Mouse (Mus musculus): ENCODE results near the gene Cldn7.
"Not testable (repeated sequence)": the region's sequence is repeated elsewhere in the genome, so short reads cannot be mapped to it uniquely, and the experiment has no call there.

Gene Cldn7

GRCm38 (mm10) chr11:69964650-69965270 lies at the start of gene Cldn7:
TSS of gene Cldn7 (plus strand) at chr11:69964779.
- in situ Hi-C loops (cut with MboI; ENCODE audit: low sequenced_read_pairs) = no loop called here

DNA sequence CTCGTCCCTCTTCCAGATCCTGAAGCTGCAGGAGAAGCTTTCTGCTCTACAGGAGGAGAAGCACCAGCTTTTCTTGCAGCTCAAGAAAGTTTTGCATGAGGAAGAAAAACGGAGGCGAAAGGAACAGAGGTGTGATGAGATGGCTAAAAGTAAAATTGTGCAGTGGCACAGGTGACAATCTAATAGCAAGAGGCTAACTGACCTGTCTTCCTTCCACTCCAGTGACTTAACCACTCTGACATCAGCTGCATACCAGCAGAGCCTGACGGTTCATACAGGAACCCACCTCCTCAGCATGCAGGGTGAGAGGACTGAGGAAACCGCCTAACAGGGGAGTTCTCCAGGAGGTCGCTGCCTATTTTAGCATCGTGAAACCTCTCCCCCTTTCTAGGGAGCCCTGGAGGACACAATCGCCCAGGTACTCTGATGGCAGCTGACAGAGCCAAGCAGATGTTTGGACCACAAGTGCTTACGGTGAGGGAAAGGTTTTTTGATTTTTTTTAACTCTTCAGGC lies 49.6 kb upstream of the Cldn7 start:
- in situ Hi-C loops (cut with MboI; ENCODE audit: low sequenced_read_pairs) = no loop called here

GRCm38 (mm10) chr11:69915667-69916627 lies 48.6 kb upstream of the Cldn7 start:
- in situ Hi-C loops (cut with MboI; ENCODE audit: low sequenced_read_pairs) = no loop called here

GRCm38 (mm10) chr11:69916652-69917378 lies 47.8 kb upstream of the Cldn7 start:
- in situ Hi-C loops (cut with MboI; ENCODE audit: low sequenced_read_pairs) = not testable (repeated sequence)

- in situ Hi-C loops (cut with MboI; ENCODE audit: low sequenced_read_pairs) = no loop called here
Observed at GRCm38 (mm10) chr11:69917379-69917948, 47.1 kb upstream of the Cldn7 start.

- in situ Hi-C loops (cut with MboI; ENCODE audit: low sequenced_read_pairs) = no loop called here
Observed at GRCm38 (mm10) chr11:69918118-69918517, 46.5 kb upstream of the Cldn7 start.

GRCm38 (mm10) chr11:69919053-69919452 lies 45.5 kb upstream of the Cldn7 start:
- in situ Hi-C loops (cut with MboI; ENCODE audit: low sequenced_read_pairs) = no loop called here

DNA sequence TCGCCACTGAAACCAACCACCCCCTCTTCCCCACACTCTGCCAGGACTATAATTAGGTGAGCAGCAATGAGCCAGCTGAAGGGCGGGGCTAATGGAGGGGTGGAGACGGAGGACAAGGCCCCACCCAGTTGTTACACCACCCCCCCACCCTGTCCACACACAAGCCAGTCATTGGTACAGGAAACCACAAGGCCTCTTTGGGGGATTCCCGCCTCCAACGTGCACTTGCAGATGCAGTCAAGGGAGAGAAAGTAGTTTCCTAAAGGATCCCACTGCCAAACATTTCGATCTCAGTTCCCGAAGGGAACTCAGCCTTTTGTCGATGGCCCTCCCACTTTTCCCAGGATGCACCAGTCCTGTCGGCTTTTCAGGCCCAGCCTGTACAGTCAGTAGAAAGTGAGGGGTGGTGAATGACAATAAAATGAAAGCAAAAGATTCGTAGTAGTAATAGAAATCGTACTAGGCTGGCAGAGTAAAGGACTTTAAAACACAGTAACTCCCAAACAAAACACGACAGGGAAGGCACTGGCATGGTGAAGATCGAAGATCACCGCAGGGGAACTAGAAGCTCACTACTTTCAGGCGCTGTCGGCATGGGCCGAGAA lies 44.8 kb upstream of the Cldn7 start:
- in situ Hi-C loops (cut with MboI; ENCODE audit: low sequenced_read_pairs) = no loop called here

DNA sequence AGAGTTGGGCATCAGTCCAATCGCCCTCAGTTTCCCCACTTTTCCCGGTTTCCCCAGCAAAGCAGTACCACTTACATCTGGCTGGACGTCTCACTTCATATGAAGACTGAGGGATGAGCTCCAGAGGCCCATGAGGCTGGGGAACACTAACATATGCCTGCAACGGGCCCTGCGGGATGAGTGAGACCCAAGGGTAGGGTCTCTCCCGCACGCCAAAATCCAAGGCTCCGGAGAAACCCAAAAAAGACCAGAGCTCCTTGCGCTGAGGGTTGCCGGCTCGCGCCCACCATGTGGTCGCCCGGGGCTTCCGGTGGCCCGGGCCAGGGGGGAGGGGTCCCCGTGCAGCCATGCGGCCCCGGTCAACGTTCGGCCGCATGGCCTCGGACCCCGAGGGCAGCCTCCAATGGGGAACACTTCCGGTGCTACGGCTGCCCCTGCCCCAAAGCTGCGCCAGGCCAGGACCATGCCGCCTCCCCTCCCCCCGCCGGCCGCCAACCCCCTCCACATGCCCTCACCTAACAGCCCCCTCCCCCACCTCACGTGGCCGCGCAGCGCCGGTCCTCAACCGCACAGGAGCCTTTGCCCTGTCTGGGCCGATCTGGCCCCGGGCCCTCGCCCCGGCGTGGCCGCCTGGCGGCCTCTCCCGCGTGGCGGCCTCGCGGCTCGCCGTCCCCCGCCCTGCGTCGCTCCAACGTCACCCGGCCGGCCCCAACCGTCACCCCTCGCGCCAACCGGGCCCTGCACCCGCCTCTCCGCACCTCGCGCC lies 44.1 kb upstream of the Cldn7 start:
- in situ Hi-C loops (cut with MboI; ENCODE audit: low sequenced_read_pairs) = no loop called here

GRCm38 (mm10) chr11:69921114-69922011 lies 43.2 kb upstream of the Cldn7 start, which contains the start of gene Eif5a:
TSS of gene Eif5a (minus strand) at chr11:69921958.
- in situ Hi-C loops (cut with MboI; ENCODE audit: low sequenced_read_pairs) = no loop called here

DNA sequence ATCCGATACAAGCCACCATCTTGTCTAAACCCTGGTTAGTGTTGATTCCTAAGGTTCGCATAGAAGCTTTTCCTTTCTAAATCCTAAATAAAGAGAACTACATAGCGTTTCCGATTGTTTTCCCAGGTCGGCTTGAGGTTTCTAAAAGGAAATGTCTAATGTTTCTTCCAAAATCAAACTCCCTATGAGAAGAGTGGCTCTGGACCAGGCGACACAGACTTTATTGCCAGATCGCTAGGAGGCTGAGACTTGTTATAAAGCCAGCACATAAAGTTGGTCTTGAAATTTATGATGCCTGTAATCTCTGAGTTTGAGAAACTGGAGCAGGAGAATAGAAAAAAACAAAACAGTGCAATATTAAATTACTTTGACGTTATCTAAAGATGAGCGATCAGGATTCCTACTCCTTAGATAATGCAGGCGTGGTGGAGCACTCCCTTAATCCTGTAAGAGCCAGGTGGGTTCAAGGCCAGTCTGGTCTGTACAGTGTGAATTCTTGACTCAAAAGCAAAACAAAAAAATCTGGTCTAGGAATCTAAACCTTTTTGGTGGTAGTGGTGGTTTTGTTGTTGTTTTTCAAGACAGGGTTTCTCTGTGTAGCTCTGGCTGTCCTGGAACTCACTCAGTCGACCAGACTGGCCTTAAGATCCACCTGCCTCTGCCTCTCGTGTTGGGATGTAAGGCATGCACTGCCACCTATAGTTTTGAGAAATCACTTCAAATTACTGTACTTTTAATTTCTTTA lies 42.4 kb upstream of the Cldn7 start:
- in situ Hi-C loops (cut with MboI; ENCODE audit: low sequenced_read_pairs) = no loop called here

DNA sequence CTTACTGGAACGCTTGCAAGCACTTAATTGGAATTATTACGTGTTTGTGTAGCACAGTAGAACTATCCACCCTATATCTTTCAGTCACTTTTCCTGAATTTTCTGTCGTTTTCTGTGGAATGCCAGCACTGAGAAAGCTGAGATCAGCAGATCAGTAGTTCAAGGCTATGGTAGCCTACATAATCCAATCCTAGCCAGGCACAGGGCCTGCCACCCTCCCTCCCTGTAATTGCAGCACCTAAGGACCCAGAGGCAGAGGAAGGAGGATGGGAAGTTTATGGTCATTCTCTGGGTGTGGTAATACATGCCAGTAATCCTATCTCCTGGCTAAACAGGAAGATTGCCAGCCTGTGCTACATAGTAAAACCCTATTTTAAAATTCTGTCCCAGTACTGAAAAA lies 41.8 kb upstream of the Cldn7 start:
- in situ Hi-C loops (cut with MboI; ENCODE audit: low sequenced_read_pairs) = no loop called here

DNA sequence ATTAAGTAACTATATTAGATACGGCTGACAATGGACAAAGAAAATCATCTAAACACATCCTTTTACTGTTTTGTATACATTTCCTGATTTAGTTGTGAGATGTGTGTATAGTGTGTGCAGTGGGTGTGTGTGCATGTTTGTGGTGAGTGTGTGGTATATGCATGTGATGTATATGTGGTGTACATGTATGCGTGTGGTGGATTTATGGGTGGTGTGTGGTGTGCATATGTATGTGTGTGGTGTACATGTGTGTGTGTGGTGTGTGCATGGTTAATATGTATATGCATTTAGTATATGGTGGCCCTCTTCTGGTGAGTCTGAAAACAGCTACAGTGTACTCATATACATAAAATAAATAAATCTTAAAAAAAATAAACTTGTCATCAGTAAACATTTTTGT lies 37.1 kb upstream of the Cldn7 start:
- in situ Hi-C loops (cut with MboI; ENCODE audit: low sequenced_read_pairs) = no loop called here

- in situ Hi-C loops (cut with MboI; ENCODE audit: low sequenced_read_pairs) = no loop called here
Observed at GRCm38 (mm10) chr11:69929712-69930111, 34.9 kb upstream of the Cldn7 start.

DNA sequence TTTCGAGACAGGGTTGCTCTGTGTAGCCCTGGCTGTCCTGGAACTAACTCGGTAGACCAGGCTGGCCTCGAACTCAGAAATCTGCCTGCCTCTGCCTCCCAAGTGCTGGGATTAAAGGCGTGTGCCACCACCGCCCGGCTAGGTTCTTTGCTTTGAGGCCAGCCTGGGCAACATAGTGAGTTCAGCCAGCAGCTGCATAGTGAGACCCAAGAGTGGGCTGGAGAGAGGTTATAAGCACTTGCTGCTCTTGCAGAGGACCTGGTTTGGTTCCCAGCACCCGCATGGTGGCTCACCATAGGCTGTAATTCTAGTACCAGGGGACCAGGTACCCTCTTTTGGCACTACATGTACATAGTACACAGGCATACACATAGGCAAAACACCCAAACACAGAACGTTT lies 34.4 kb upstream of the Cldn7 start:
- in situ Hi-C loops (cut with MboI; ENCODE audit: low sequenced_read_pairs) = not testable (repeated sequence)

- in situ Hi-C loops (cut with MboI; ENCODE audit: low sequenced_read_pairs) = no loop called here
Observed at GRCm38 (mm10) chr11:69930967-69931537, 33.5 kb upstream of the Cldn7 start.

- in situ Hi-C loops (cut with MboI; ENCODE audit: low sequenced_read_pairs) = no loop called here
Observed at GRCm38 (mm10) chr11:69931769-69932168, 32.8 kb upstream of the Cldn7 start.

GRCm38 (mm10) chr11:69932254-69932653 lies 32.3 kb upstream of the Cldn7 start:
- in situ Hi-C loops (cut with MboI; ENCODE audit: low sequenced_read_pairs) = no loop called here

Measured in CH12F3 (cell line).